Mouse (Mus musculus): Measurements from ENCODE around the gene H3f3a.
A peak's percentile ranks its signal among the peaks of the same experiment; 100 is the strongest.
"Not testable (repeated sequence)": the region's sequence is repeated elsewhere in the genome, so short reads cannot be mapped to it uniquely, and the experiment has no call there.

The H3f3a gene

GRCm38 (mm10) chr1:180813885-180814740, at the start of gene H3f3a:
TSS of gene H3f3a (minus strand) at chr1:180813943.
- peak; percentile 72 for DNase-seq (ENCODE audit: low read depth, low spot score)

- DNase-seq (ENCODE audit: low read depth, low spot score) = no peak
Measured at GRCm38 (mm10) chr1:180860030-180860429, 46.3 kb upstream of the H3f3a start.

- DNase-seq (ENCODE audit: low read depth, low spot score) = no peak
Measured at GRCm38 (mm10) chr1:180858763-180859162, 45.0 kb upstream of the H3f3a start.

- DNase-seq (ENCODE audit: low read depth, low spot score) = peak; percentile 100
Measured at GRCm38 (mm10) chr1:180850316-180851270, 36.9 kb upstream of the H3f3a start, which contains the start of gene Sde2. TSS of gene Sde2 (plus strand) at chr1:180851127.

- peak; percentile 24 for DNase-seq (ENCODE audit: low read depth, low spot score)
Measured at GRCm38 (mm10) chr1:180849701-180850301, 36.1 kb upstream of the H3f3a start.

GRCm38 (mm10) chr1:180848511-180849241, 34.9 kb upstream of the H3f3a start:
- no peak for DNase-seq (ENCODE audit: low read depth, low spot score)

- peak; percentile 69 for DNase-seq (ENCODE audit: low read depth, low spot score)
Measured at GRCm38 (mm10) chr1:180848114-180848510, 34.4 kb upstream of the H3f3a start.

GRCm38 (mm10) chr1:180841561-180842300, 28.0 kb upstream of the H3f3a start:
- no peak for DNase-seq (ENCODE audit: low read depth, low spot score)

GRCm38 (mm10) chr1:180839201-180839910, 25.6 kb upstream of the H3f3a start:
- DNase-seq (ENCODE audit: low read depth, low spot score) = no peak

- no peak for DNase-seq (ENCODE audit: low read depth, low spot score)
Measured at GRCm38 (mm10) chr1:180838014-180838413, 24.3 kb upstream of the H3f3a start.

GRCm38 (mm10) chr1:180837186-180837585, 23.4 kb upstream of the H3f3a start:
- DNase-seq (ENCODE audit: low read depth, low spot score) = no peak

- not testable (repeated sequence) for DNase-seq (ENCODE audit: low read depth, low spot score)
Measured at GRCm38 (mm10) chr1:180836467-180836866, 22.7 kb upstream of the H3f3a start.

GRCm38 (mm10) chr1:180835273-180836015, 21.7 kb upstream of the H3f3a start:
- DNase-seq (ENCODE audit: low read depth, low spot score) = no peak

GRCm38 (mm10) chr1:180830588-180831346, 17.0 kb upstream of the H3f3a start:
- no peak for DNase-seq (ENCODE audit: low read depth, low spot score)

GRCm38 (mm10) chr1:180830175-180830574, 16.4 kb upstream of the H3f3a start:
- DNase-seq (ENCODE audit: low read depth, low spot score) = no peak

- no peak for DNase-seq (ENCODE audit: low read depth, low spot score)
Measured at GRCm38 (mm10) chr1:180829775-180830174, 16.0 kb upstream of the H3f3a start.

GRCm38 (mm10) chr1:180826634-180827033, 12.9 kb upstream of the H3f3a start:
- DNase-seq (ENCODE audit: low read depth, low spot score) = no peak

- no peak for DNase-seq (ENCODE audit: low read depth, low spot score)
Measured at GRCm38 (mm10) chr1:180824721-180825120, 11.0 kb upstream of the H3f3a start.
